Mouse (Mus musculus) lung, adult 2 months (tissue): ENCODE results near the gene Thumpd3.

ENCODE experiments used
- CTCF ChIP-seq: fragments of 200-500 bp; IDR thresholded peaks from 2 replicates; pipeline ENCODE4 v1.5.1; 2011; ENCODE audit warnings: mild to moderate bottlenecking, low read length, control low read depth; ENCODE audit not compliant: insufficient read depth
- POLR2A ChIP-seq: fragments of 200-500 bp; IDR thresholded peaks from 2 replicates; pipeline ENCODE4 v1.6.1; 2011; ENCODE audit warnings: low read depth, mild to moderate bottlenecking, control low read depth, low read length, borderline replicate concordance; ENCODE audit errors: extremely low read depth

DNA sequence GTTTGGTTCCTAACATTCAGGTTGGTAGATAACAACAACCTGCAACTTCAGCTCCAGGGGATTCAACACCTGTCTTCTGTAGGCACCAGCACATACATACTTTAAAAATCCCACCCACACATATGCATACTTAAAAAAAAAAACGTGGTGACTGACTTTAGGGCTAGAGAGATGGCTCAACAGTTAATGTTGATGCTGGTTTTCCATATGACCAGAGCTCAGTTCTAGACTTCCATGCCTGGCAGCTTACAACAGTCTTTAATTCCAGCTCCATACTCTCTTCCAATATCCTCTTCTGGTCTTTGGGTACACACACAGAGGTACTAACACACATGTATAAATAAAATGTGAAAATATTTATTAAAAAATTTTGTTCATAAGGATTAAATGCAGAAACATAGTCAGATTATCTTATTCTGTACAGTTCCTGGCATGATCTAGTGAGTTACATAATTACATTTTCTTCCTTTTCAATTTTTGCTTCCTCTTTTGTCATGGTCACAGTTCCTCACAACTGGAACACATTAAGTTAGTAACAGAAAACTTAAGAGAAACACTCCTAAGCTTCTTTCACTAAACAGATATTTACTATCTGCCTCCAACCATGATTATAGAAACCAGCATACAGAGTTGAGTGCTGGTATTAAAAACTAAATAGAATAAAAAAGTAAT lies 15.0 kb downstream of the Thumpd3 start:
- TF ChIP-seq CTCF (no peak), POLR2A (no peak)
